Mouse (Mus musculus) heart, embryonic 16.5 days (tissue): ENCODE measurements around the gene B3gnt4. TPM values are rescaled to one million over a fixed set of nuclear protein-coding genes. Genes with fewer than 3 reads are reported as not detected.

ENCODE experiments used
- ATAC-seq: fragments of 200-750 bp; cut with Nextera tagmentation; replicated peaks from 2 replicates; pipeline ENCODE4 v1.8.0; 2017; ENCODE audit warnings: moderate number of reproducible peaks; ENCODE audit not compliant: insufficient read depth, low FRiP score; ENCODE audit errors: extremely low read depth
- H3K27ac ChIP-seq: fragments of 300-500 bp; sonication (generic); 2 replicates; pipeline ENCODE4 v1.5.1; 2014; ENCODE audit warnings: mild to moderate bottlenecking, low read length, control low read depth, moderate library complexity
- H3K27me3 ChIP-seq: fragments of 300-500 bp; sonication (generic); 2 replicates; pipeline ENCODE4 v1.6.1; 2014; ENCODE audit warnings: low read length, mixed read lengths; ENCODE audit not compliant: control insufficient read depth, insufficient read depth
- H3K36me3 ChIP-seq: fragments of 300-500 bp; sonication (generic); 2 replicates; pipeline ENCODE4 v1.6.1; 2014; ENCODE audit not compliant: control insufficient read depth, insufficient read depth
- H3K4me1 ChIP-seq: fragments of 300-500 bp; sonication (generic); 2 replicates; pipeline ENCODE4 v1.6.1; 2014; ENCODE audit warnings: low read length, mixed read lengths; ENCODE audit not compliant: control insufficient read depth, insufficient read depth
- H3K4me2 ChIP-seq: fragments of 300-500 bp; sonication (generic); 2 replicates; pipeline ENCODE4 v1.6.1; 2014; ENCODE audit warnings: low read depth, mild to moderate bottlenecking, control low read depth, low read length
- H3K4me3 ChIP-seq: fragments of 300-500 bp; sonication (generic); 2 replicates; pipeline ENCODE4 v1.5.1; 2014; ENCODE audit warnings: mild to moderate bottlenecking, control low read depth, low read length
- H3K9ac ChIP-seq: fragments of 300-500 bp; sonication (generic); 2 replicates; pipeline ENCODE4 v1.6.1; 2014; ENCODE audit warnings: low read length, control low read depth
- H3K9me3 ChIP-seq: fragments of 300-500 bp; sonication (generic); replicated peaks from 2 replicates; pipeline ENCODE4 v1.6.1; 2016; ENCODE audit warnings: low read length; ENCODE audit not compliant: control insufficient read depth
- WGBS: fragments of 180-500 bp; shearing (Covaris S2); extraction: QIAGEN DNeasy Blood & Tissue Kit; methylation state at CpG from one replicate; pipeline ENCODE4 v1.1.7; 2014; 5-methylcytosine and 5-hydroxymethylcytosine counted together
- polyA plus RNA-seq: library from polyadenylated mRNA; unstranded; fragments of >200 nt; fragmentation: Nextera tagmentation; extraction: Ambion mirVana; gene quantifications from 2 replicates; pipeline ENCODE4 v1.2.1, GENCODE M21; 2015

The B3gnt4 gene
- polyA plus RNA-seq, 1 experiment from 2014 or later: 0.17 TPM

GRCm38 (mm10) chr5:123522166-123522565 lies 11.9 kb downstream of the B3gnt4 start:
- H3K27ac ChIP-seq: no peak overlapping the region
- H3K4me1 ChIP-seq: peaks cover 11% of the 10 kb centered on the region
- H3K4me3 ChIP-seq: no peak overlapping the region
- no peak for ATAC-seq
- peaks cover 6% of the 10 kb centered on the region; the same call in 1 of the 2 replicates for H3K36me3 ChIP-seq
- no peak overlapping the region for H3K9ac ChIP-seq
- H3K4me2 ChIP-seq: no peak overlapping the region
- H3K27me3 ChIP-seq: no peaks in the 10 kb centered on the region
- 74% methylated on average over 1 of the region's 1 CpGs for WGBS
- H3K9me3 ChIP-seq: no peaks in the 10 kb centered on the region

- Histone ChIP-seq H3K36me3 (no peaks in the 10 kb centered on the region), H3K4me2 (peak within 1 kb of the TSS; percentile 98), H3K4me3 (peak within 1 kb of the TSS; percentile 91), H3K9me3 (no peaks in the 10 kb centered on the region), H3K27me3 (no peaks in the 10 kb centered on the region), H3K4me1 (peaks cover 11% of the 10 kb centered on the region), H3K9ac (peak within 1 kb of the TSS; percentile 92), H3K27ac (peak within 1 kb of the TSS; percentile 43; the same call in 1 of the 2 replicates)
- WGBS: under 1% methylated on average over 82 of the region's 82 CpGs
- peak; percentile 99 for ATAC-seq
These were observed 13.6 kb downstream of the B3gnt4 start, which contains the start of gene Diablo for GRCm38 (mm10) chr5:123523692-123524392. Gene Diablo (minus strand): TSS chr5:123524176.

- under 1% methylated on average over 26 of the region's 27 CpGs for WGBS
- Histone ChIP-seq H3K27ac (0 out of 2 replicates have a peak overlapping the region, but pooled peaks have one; percentile 43), H3K36me3 (no peaks in the 10 kb centered on the region), H3K4me3 (peak overlapping the region; percentile 91), H3K4me2 (peak overlapping the region; percentile 98), H3K4me1 (peaks cover 11% of the 10 kb centered on the region), H3K9ac (0 out of 2 replicates have a peak overlapping the region, but pooled peaks have one; percentile 54), H3K9me3 (no peaks in the 10 kb centered on the region), H3K27me3 (no peaks in the 10 kb centered on the region)
- ATAC-seq: peak; percentile 92
These were observed 14.1 kb downstream of the B3gnt4 start for GRCm38 (mm10) chr5:123524393-123524750.

GRCm38 (mm10) chr5:123525281-123525680 lies 15.0 kb downstream of the B3gnt4 start, which contains the start of gene Gm49027:
Gene Gm49027 (minus strand): TSS chr5:123525488.
- WGBS: 81% methylated on average over 7 of the region's 7 CpGs
- 0 out of 2 replicates have a peak within 1 kb of the TSS, but pooled peaks have one; percentile 54 for H3K9ac ChIP-seq
- H3K4me3 ChIP-seq: peak within 1 kb of the TSS; percentile 91
- H3K4me2 ChIP-seq: peak within 1 kb of the TSS; percentile 98
- no peaks in the 10 kb centered on the region for H3K27me3 ChIP-seq
- H3K27ac ChIP-seq: 0 out of 2 replicates have a peak within 1 kb of the TSS, but pooled peaks have one; percentile 43
- H3K4me1 ChIP-seq: peaks cover 11% of the 10 kb centered on the region
- H3K36me3 ChIP-seq: peaks cover 3% of the 10 kb centered on the region; the same call in 1 of the 2 replicates
- H3K9me3 ChIP-seq: no peaks in the 10 kb centered on the region
- no peak for ATAC-seq

- WGBS: 85% methylated on average over 9 of the region's 9 CpGs
- Histone ChIP-seq H3K4me2 (no peak overlapping the region), H3K36me3 (peaks cover 5% of the 10 kb centered on the region), H3K9ac (no peak overlapping the region), H3K27ac (no peak overlapping the region), H3K4me1 (peaks cover 11% of the 10 kb centered on the region), H3K4me3 (no peak overlapping the region), H3K27me3 (no peaks in the 10 kb centered on the region), H3K9me3 (no peaks in the 10 kb centered on the region)
- ATAC-seq: no peak
These were observed 15.7 kb downstream of the B3gnt4 start for GRCm38 (mm10) chr5:123525916-123526495.

GRCm38 (mm10) chr5:123528641-123529040 lies 18.4 kb downstream of the B3gnt4 start:
- H3K4me3 ChIP-seq: no peak overlapping the region
- peaks cover 4% of the 10 kb centered on the region for H3K4me1 ChIP-seq
- no peaks in the 10 kb centered on the region for H3K9me3 ChIP-seq
- H3K9ac ChIP-seq: no peak overlapping the region
- H3K4me2 ChIP-seq: no peak overlapping the region
- H3K27ac ChIP-seq: no peak overlapping the region
- peaks cover 28% of the 10 kb centered on the region for H3K36me3 ChIP-seq
- ATAC-seq: no peak
- WGBS: 63% methylated on average over 7 of the region's 7 CpGs
- H3K27me3 ChIP-seq: no peaks in the 10 kb centered on the region

- Histone ChIP-seq H3K9ac (no peak overlapping the region), H3K27ac (no peak overlapping the region), H3K4me1 (no peaks in the 10 kb centered on the region), H3K4me2 (no peak overlapping the region), H3K27me3 (no peaks in the 10 kb centered on the region), H3K9me3 (no peaks in the 10 kb centered on the region), H3K4me3 (no peak overlapping the region), H3K36me3 (peaks cover 38% of the 10 kb centered on the region)
- ATAC-seq: no peak
- WGBS: 89% methylated on average over 8 of the region's 8 CpGs
These were observed 19.8 kb downstream of the B3gnt4 start for GRCm38 (mm10) chr5:123530056-123530455.

- Histone ChIP-seq H3K27me3 (no peaks in the 10 kb centered on the region), H3K9me3 (no peaks in the 10 kb centered on the region), H3K9ac (no peak overlapping the region), H3K4me2 (no peak overlapping the region), H3K4me1 (no peaks in the 10 kb centered on the region), H3K27ac (no peak overlapping the region), H3K36me3 (peaks cover 43% of the 10 kb centered on the region), H3K4me3 (no peak overlapping the region)
- WGBS: 85% methylated on average over 10 of the region's 10 CpGs
- ATAC-seq: no peak
These were observed 23.5 kb downstream of the B3gnt4 start for GRCm38 (mm10) chr5:123533801-123534200.

GRCm38 (mm10) chr5:123555693-123556092 lies 45.4 kb downstream of the B3gnt4 start:
- H3K27me3 ChIP-seq: no peaks in the 10 kb centered on the region
- H3K4me2 ChIP-seq: no peak overlapping the region
- H3K4me3 ChIP-seq: no peak overlapping the region
- H3K4me1 ChIP-seq: peaks cover 2% of the 10 kb centered on the region; the same call in 1 of the 2 replicates
- no peak for ATAC-seq
- no peak overlapping the region for H3K9ac ChIP-seq
- peaks cover 23% of the 10 kb centered on the region for H3K36me3 ChIP-seq
- no peaks in the 10 kb centered on the region for H3K9me3 ChIP-seq
- no peak overlapping the region for H3K27ac ChIP-seq
- 77% methylated on average over 7 of the region's 7 CpGs for WGBS
